Mouse (Mus musculus) cerebellum, postnatal 14 days (tissue): ENCODE measurements around the gene Nudt13.

Experiments used
- DNase-seq, 2 experiments: peaks; one replicate each; pipeline ENCODE4 v3.0.0; 2021; ENCODE audit warnings: mixed read lengths in 2 of 2

Nudt13 gene

GRCm38 (mm10) chr14:20340866-20341265, 46.4 kb downstream of the Nudt13 start:
- DNase-seq = no peak

- no peak for DNase-seq
Observed at GRCm38 (mm10) chr14:20345885-20346284, 51.4 kb downstream of the Nudt13 start.

- no peak for DNase-seq
Observed at GRCm38 (mm10) chr14:20347441-20347990, 53.0 kb downstream of the Nudt13 start.

- DNase-seq = peak; percentile 96
Observed at GRCm38 (mm10) chr14:20347991-20348541, 53.6 kb downstream of the Nudt13 start, which contains the start of the genes Ecd and Fam149b. Ecd (minus strand) TSS chr14:20348121. Fam149b (plus strand) TSS chr14:20348162.

GRCm38 (mm10) chr14:20363230-20363629, 68.7 kb downstream of the Nudt13 start:
- no peak for DNase-seq
